Mouse (Mus musculus) cerebellum, adult 2 months (tissue): ENCODE measurements at regions not wholly inside any gene's neighbourhood (a gene's known extent, or its start where the extent isn't known, plus 50 kb on each side); places are given as distances from the start of the nearest gene placed in this dataset.
"Not testable (repeated sequence)": the region's sequence is repeated elsewhere in the genome, so short reads cannot be mapped to it uniquely, and the experiment has no call there.

Experiments used
- DNase-seq, 2 experiments: peaks; one replicate each; pipeline ENCODE4 v3.0.0; 2021
- H3K27ac ChIP-seq: fragments of 200-500 bp; 2 replicates; pipeline ENCODE4 v1.5.1; 2012; ENCODE audit warnings: low read length, control low read depth, inconsistent platforms; ENCODE audit not compliant: insufficient read depth
- H3K27me3 ChIP-seq: fragments of 200-500 bp; 2 replicates; pipeline ENCODE4 v1.6.1; 2012; ENCODE audit warnings: inconsistent platforms, mild to moderate bottlenecking, low read length, moderate library complexity; ENCODE audit not compliant: control insufficient read depth, insufficient read depth
- H3K4me1 ChIP-seq: fragments of 200-500 bp; 2 replicates; pipeline ENCODE4 v1.6.1; 2011; ENCODE audit warnings: low read length; ENCODE audit not compliant: control insufficient read depth, insufficient read depth
- H3K4me3 ChIP-seq: fragments of 200-500 bp; replicated peaks from 2 replicates; pipeline ENCODE3; 2011; ENCODE audit warnings: mild to moderate bottlenecking, low read depth, low read length, control low read depth; ENCODE audit not compliant: insufficient read depth
- CTCF ChIP-seq: fragments of 200-500 bp; IDR thresholded peaks from 2 replicates; pipeline ENCODE4 v1.5.1; 2011; ENCODE audit warnings: low read depth, mild to moderate bottlenecking, control low read depth, low read length, moderate library complexity, borderline replicate concordance; ENCODE audit not compliant: insufficient read depth
- POLR2A ChIP-seq: fragments of 200-500 bp; IDR thresholded peaks from 2 replicates; pipeline ENCODE4 v1.6.1; 2011; ENCODE audit warnings: low read length, control low read depth, borderline replicate concordance; ENCODE audit not compliant: insufficient read depth
- WGBS: fragments of 180-500 bp; shearing (Covaris S2); methylation state at CpG from one replicate; pipeline ENCODE4 v1.1.7; 2018; 5-methylcytosine and 5-hydroxymethylcytosine counted together

DNA sequence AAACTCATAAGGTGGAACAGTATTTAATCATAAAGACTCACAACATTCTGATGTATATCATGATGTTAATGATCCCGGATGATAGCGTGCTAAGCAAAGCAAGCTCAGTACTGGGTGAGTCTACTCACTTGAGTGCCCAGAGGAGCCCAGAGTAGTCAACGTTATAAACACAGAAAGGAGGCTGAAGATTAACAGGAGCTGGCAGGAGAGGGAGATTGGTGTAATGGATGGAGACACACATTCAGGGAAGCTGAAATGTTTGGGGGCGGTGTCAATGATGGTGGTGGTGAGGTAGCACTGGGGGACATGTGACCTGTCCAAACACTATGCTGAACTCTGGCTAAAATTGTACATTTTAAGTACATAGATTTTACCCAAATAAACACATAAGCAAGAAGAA is 66.2 kb upstream of the Anapc15-ps start:
- Histone ChIP-seq H3K4me1 (no peaks in the 10 kb centered on the region), H3K4me3 (no peak overlapping the region), H3K27me3 (no peaks in the 10 kb centered on the region), H3K27ac (no peak overlapping the region)
- TF ChIP-seq CTCF (no peak), POLR2A (no peak)
- no peak for DNase-seq
- WGBS, result 91% methylated on average over 4 of the region's 4 CpGs

DNA sequence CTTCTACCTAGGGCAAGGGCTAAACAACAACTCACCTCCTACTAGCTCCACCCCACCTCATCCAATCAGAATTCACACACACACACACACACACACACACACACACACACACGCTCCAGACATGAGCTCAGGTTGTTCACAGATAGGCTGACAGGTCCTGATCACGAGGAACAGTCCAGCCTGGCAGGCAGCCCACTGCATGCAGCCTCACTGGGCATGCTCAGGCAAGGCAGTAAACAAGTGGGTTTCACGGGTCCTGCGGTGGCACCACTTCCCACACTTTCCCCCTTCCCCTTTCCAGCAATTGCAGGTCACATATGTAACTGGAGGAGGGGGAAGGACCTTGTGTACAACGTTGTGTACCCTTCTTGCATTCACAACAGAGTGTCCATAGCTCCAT is 63.5 kb upstream of the Anapc15-ps start:
- H3K27ac ChIP-seq, DNase-seq, H3K27me3 ChIP-seq, H3K4me3 ChIP-seq, H3K4me1 ChIP-seq: not testable (repeated sequence)
- WGBS, result 48% methylated on average over 5 of the region's 5 CpGs

- H3K4me3 ChIP-seq, result no peak overlapping the region
- H3K27me3 ChIP-seq, result no peaks in the 10 kb centered on the region; the same call in 1 of the 2 replicates
- TF ChIP-seq POLR2A (no peak), CTCF (no peak)
- peaks cover 4% of the 10 kb centered on the region; the same call in 1 of the 2 replicates for H3K4me1 ChIP-seq
- WGBS, result 93% methylated on average over 10 of the region's 10 CpGs
- no peak overlapping the region for H3K27ac ChIP-seq
- no peak for DNase-seq
Measured at GRCm38 (mm10) chr10:95731001-95731400, 57.8 kb upstream of the Anapc15-ps start.

DNA sequence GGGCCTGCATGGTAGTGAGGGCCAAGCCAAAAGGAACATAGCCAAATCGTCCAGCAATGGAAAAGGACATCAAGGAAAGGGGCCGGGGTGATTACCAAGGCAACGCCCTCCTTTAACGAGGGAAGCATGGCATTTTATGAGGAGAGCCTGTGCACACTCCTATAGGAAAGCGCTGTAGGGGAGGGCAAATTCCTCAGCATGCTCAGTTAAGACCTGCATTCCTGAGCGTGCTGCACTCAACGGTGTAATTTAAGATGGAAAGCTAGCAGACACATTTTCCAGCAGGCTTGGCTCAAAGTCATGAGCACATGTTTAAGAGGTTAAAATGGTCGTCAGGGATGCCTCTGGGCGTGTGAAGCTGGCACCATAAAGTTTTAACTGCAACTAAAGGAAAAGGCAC is 56.6 kb upstream of the Anapc15-ps start:
- no peak for DNase-seq
- Histone ChIP-seq H3K27ac (no peak overlapping the region), H3K4me1 (peaks cover 8% of the 10 kb centered on the region; the same call in 1 of the 2 replicates), H3K4me3 (no peak overlapping the region), H3K27me3 (no peaks in the 10 kb centered on the region; the same call in 1 of the 2 replicates)
- TF ChIP-seq POLR2A (no peak), CTCF (no peak)
- WGBS, result 28% methylated on average over 9 of the region's 9 CpGs

DNA sequence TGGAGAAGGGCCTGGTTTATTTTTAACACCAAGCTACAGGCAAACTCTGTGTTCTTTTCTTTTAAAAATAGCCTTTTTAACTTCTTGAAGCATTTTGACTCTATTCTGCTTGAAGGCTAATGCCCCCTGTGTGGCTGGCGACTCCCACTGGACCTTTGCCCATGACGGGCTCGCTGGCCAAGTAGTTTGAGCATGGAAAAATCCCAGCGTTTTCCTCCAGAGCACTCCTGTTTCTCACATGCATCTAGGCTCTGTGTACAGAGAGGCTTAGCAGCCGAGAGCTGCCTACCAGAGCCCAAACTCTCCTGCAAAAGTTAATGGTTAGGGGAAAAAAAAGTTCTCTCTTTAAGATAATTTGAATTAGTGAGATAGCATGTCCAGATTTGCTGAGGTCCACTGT is 52.7 kb upstream of the Anapc15-ps start:
- Histone ChIP-seq H3K4me3 (peak overlapping the region; percentile 5), H3K27ac (0 out of 2 replicates have a peak overlapping the region, but pooled peaks have one; percentile 6), H3K27me3 (no peaks in the 10 kb centered on the region), H3K4me1 (peaks cover 8% of the 10 kb centered on the region; the same call in 1 of the 2 replicates)
- no peak for TF ChIP-seq CTCF
- TF ChIP-seq POLR2A, result no peak
- DNase-seq, result peak; percentile 89
- WGBS, result 2% methylated on average over 5 of the region's 5 CpGs

- no peaks in the 10 kb centered on the region for H3K27me3 ChIP-seq
- no peak overlapping the region for H3K4me3 ChIP-seq
- peaks cover 8% of the 10 kb centered on the region; the same call in 1 of the 2 replicates for H3K4me1 ChIP-seq
- H3K27ac ChIP-seq, result no peak overlapping the region
- TF ChIP-seq POLR2A (no peak), CTCF (no peak)
- WGBS, result 25% methylated on average over 5 of the region's 5 CpGs
- DNase-seq, result peak in 1 of 2 experiments; percentile 24
Measured at GRCm38 (mm10) chr10:95725349-95725748, 52.1 kb upstream of the Anapc15-ps start.
